Mouse (Mus musculus) hindbrain, embryonic 11.5 days (tissue): ENCODE results near the gene Lypd1. TPM values are rescaled to one million over a fixed set of nuclear protein-coding genes. Genes with fewer than 3 reads are reported as not detected.

ENCODE experiments used
- ATAC-seq: fragments of 200-750 bp; cut with Nextera tagmentation; 2 replicates; pipeline ENCODE4 v1.8.0; 2017; ENCODE audit warnings: mild to moderate bottlenecking, moderate TSS enrichment, moderate library complexity; ENCODE audit not compliant: low FRiP score
- DNase-seq: peaks from one replicate; pipeline ENCODE4 v3.0.0-alpha.2; 2015; ENCODE audit warnings: low spot score
- H3K27ac ChIP-seq: fragments of 300-500 bp; sonication (generic); 2 replicates; pipeline ENCODE4 v1.5.1; 2014; ENCODE audit warnings: mild to moderate bottlenecking, low read depth, low read length
- H3K27me3 ChIP-seq: fragments of 300-500 bp; sonication (generic); 2 replicates; pipeline ENCODE4 v1.6.1; 2014; ENCODE audit warnings: mild to moderate bottlenecking, low read length, moderate library complexity, mixed read lengths; ENCODE audit not compliant: control insufficient read depth, insufficient read depth
- H3K36me3 ChIP-seq: fragments of 300-500 bp; sonication (generic); 2 replicates; pipeline ENCODE4 v1.6.1; 2014; ENCODE audit warnings: mild to moderate bottlenecking, low read length, moderate library complexity, mixed read lengths; ENCODE audit not compliant: control insufficient read depth, insufficient read depth
- H3K4me1 ChIP-seq: fragments of 300-500 bp; sonication (generic); replicated peaks from 2 replicates; pipeline ENCODE4 v1.6.1; 2014; ENCODE audit warnings: low read length, mixed read lengths; ENCODE audit not compliant: control insufficient read depth, insufficient read depth
- H3K4me2 ChIP-seq: fragments of 300-500 bp; sonication (generic); replicated peaks from 2 replicates; pipeline ENCODE4 v1.6.1; 2014; ENCODE audit warnings: mild to moderate bottlenecking, low read depth, low read length
- H3K4me3 ChIP-seq: fragments of 300-500 bp; sonication (generic); 2 replicates; pipeline ENCODE4 v1.5.1; 2014; ENCODE audit warnings: low read depth, low read length
- H3K9ac ChIP-seq: fragments of 300-500 bp; sonication (generic); 2 replicates; pipeline ENCODE4 v1.6.1; 2014; ENCODE audit warnings: low read depth, low read length
- H3K9me3 ChIP-seq: fragments of 300-500 bp; sonication (generic); 2 replicates; pipeline ENCODE4 v1.6.1; 2016; ENCODE audit warnings: low read length; ENCODE audit not compliant: control insufficient read depth
- WGBS: fragments of 180-500 bp; shearing (Covaris S2); extraction: QIAGEN DNeasy Blood & Tissue Kit; methylation state at CpG from one replicate; pipeline ENCODE4 v1.1.7; 2014; 5-methylcytosine and 5-hydroxymethylcytosine counted together
- polyA plus RNA-seq: library from polyadenylated mRNA; unstranded; fragments of >200 nt; fragmentation: Nextera tagmentation; extraction: Ambion mirVana; gene quantifications from 2 replicates; pipeline ENCODE4 v1.2.1, GENCODE M21; 2014

The Lypd1 gene
- polyA plus RNA-seq, 1 experiment from 2014 or later, result 10.9 TPM

- under 1% methylated on average over 43 of the region's 43 CpGs for WGBS
- H3K4me3 ChIP-seq, result peak overlapping the region; percentile 47
- peaks cover 18% of the 10 kb centered on the region for H3K27me3 ChIP-seq
- H3K4me2 ChIP-seq, result peak overlapping the region; percentile 75
- peaks cover 12% of the 10 kb centered on the region for H3K4me1 ChIP-seq
- H3K27ac ChIP-seq, result no peak overlapping the region
- peak; percentile 63 for DNase-seq
- no peaks in the 10 kb centered on the region for H3K36me3 ChIP-seq
- H3K9ac ChIP-seq, result peak overlapping the region; percentile 44; the same call in 1 of the 2 replicates
- peak; percentile 61 for ATAC-seq
- no peaks in the 10 kb centered on the region for H3K9me3 ChIP-seq
Observed at GRCm38 (mm10) chr1:125911901-125912445, 928 bp downstream of the Lypd1 start.

DNA sequence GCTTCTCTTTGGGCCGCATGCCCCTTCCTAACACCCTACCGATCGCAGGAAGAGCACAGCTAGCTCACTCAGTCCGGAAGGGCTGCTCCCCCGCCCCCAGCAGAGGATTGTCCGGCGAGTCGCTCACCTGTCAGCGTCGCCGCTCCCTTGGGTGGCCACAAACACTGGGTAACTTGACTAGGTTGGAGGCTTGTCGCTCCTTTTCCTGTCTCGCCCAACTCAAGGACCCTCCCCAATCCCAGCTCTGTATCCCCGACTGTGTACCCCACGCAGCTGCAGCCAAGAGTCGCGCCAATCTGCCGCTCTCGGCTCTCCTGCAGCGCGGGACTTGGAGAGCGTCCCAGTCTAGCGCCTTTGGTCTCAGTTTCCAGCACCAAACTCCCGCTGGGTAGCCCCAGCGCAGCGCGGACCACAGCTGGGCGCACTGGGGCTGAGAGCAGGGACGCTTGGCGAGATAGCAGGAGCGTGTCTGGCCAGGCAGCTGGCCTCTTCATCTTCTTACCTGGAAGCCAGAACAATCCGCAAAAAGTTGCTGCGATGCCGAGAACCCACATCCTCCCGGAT, 1.5 kb downstream of the Lypd1 start:
- peak overlapping the region; percentile 44; the same call in 1 of the 2 replicates for H3K9ac ChIP-seq
- H3K9me3 ChIP-seq, result no peaks in the 10 kb centered on the region
- ATAC-seq (peak; percentile 67), DNase-seq (peak; percentile 60)
- peak overlapping the region; percentile 47 for H3K4me3 ChIP-seq
- H3K4me2 ChIP-seq, result peak overlapping the region; percentile 75
- H3K36me3 ChIP-seq, result no peaks in the 10 kb centered on the region
- no peak overlapping the region for H3K27ac ChIP-seq
- peaks cover 18% of the 10 kb centered on the region for H3K27me3 ChIP-seq
- peaks cover 12% of the 10 kb centered on the region for H3K4me1 ChIP-seq
- under 1% methylated on average over 35 of the region's 35 CpGs for WGBS

GRCm38 (mm10) chr1:125910871-125911265, 2.0 kb downstream of the Lypd1 start:
- 4% methylated on average over 9 of the region's 9 CpGs for WGBS
- peak overlapping the region; percentile 47 for H3K4me3 ChIP-seq
- H3K27ac ChIP-seq, result no peak overlapping the region
- H3K9ac ChIP-seq, result peak overlapping the region; percentile 44; the same call in 1 of the 2 replicates
- H3K27me3 ChIP-seq, result peaks cover 18% of the 10 kb centered on the region
- H3K9me3 ChIP-seq, result no peaks in the 10 kb centered on the region
- no peak for DNase-seq
- no peaks in the 10 kb centered on the region for H3K36me3 ChIP-seq
- ATAC-seq, result peak; percentile 74
- H3K4me1 ChIP-seq, result peaks cover 12% of the 10 kb centered on the region
- peak overlapping the region; percentile 75 for H3K4me2 ChIP-seq

DNA sequence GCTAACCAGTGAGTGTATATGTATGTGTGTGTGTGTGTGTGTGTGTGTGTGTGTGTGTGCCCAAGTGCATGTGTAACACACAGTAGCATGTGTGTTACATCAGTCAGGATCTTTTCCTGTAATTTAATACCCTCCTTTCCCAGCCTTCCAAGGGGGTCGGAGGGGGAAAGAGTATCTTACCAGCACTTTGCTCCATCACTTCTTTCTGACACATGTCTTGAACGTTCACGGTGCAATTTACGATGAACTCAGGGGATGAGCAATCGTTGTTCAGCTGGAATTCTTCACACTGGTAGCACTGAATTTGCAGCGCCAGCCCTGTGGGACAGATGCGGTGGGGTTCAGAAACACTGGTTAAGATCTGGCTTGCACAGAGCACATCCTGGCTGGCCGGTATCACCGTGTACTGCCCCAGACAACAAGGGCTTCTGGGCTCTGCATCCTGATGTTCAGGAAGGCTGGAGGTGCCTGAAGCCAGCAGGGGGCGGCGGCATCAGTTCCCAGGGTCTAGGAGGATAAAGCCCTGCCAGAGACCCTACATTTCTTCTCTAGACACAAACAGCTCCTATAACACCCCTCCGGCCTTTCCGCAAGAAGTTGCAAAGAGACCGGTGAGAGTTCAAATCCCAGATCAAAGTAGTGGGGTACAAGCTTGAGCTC, 2.6 kb downstream of the Lypd1 start:
- ATAC-seq (peak; percentile 43), DNase-seq (peak; percentile 71)
- Histone ChIP-seq H3K4me2 (peak overlapping the region; percentile 75), H3K9me3 (no peaks in the 10 kb centered on the region), H3K9ac (no peak overlapping the region), H3K4me3 (peak overlapping the region; percentile 47; the same call in 1 of the 2 replicates), H3K27me3 (peaks cover 18% of the 10 kb centered on the region), H3K4me1 (peaks cover 12% of the 10 kb centered on the region), H3K36me3 (no peaks in the 10 kb centered on the region), H3K27ac (no peak overlapping the region)
- WGBS, result 19% methylated on average over 14 of the region's 14 CpGs

- H3K4me1 ChIP-seq, result no peaks in the 10 kb centered on the region
- H3K9ac ChIP-seq, result no peak overlapping the region
- H3K36me3 ChIP-seq, result no peaks in the 10 kb centered on the region
- no peaks in the 10 kb centered on the region for H3K27me3 ChIP-seq
- no peak for DNase-seq
- 0 out of 2 replicates have a peak overlapping the region, but pooled peaks have one; percentile 21 for H3K27ac ChIP-seq
- H3K4me3 ChIP-seq, result no peak overlapping the region
- no peak overlapping the region for H3K4me2 ChIP-seq
- H3K9me3 ChIP-seq, result no peaks in the 10 kb centered on the region
- no peak for ATAC-seq
- WGBS, result 54% methylated on average over 9 of the region's 9 CpGs
Observed at GRCm38 (mm10) chr1:125893158-125893557, 19.7 kb downstream of the Lypd1 start.

DNA sequence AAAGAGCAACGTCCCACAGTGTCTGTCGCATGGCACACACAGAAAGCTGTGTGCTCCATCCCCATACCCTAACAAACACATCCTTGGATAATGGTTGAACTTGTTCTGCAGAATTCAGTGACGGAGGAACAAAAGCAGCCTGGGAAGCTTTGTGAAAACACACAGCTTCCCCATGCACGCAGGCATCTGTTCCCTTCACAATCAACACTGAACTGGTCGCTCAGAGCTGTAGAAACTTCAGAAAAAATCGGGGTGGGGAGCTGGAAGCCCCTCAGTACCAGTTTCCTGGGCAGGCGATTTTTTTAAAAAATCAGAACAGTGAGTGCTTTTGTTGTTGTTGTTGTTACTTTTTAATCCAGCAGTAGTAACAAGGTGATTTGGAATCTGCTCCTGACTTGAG, 42.8 kb downstream of the Lypd1 start:
- no peak for ATAC-seq
- peak; percentile 23 for DNase-seq

GRCm38 (mm10) chr1:125858631-125859030, 54.3 kb downstream of the Lypd1 start:
- DNase-seq (no peak), ATAC-seq (no peak)
- Histone ChIP-seq H3K4me2 (no peak overlapping the region), H3K36me3 (no peaks in the 10 kb centered on the region), H3K27ac (no peak overlapping the region), H3K27me3 (no peaks in the 10 kb centered on the region), H3K4me1 (no peaks in the 10 kb centered on the region), H3K4me3 (no peak overlapping the region), H3K9me3 (no peaks in the 10 kb centered on the region), H3K9ac (no peak overlapping the region)
- WGBS, result 65% methylated on average over 5 of the region's 5 CpGs

More for the DNA sequence above, 42.8 kb downstream of the Lypd1 start:
- Histone ChIP-seq H3K9ac (no peak overlapping the region), H3K27ac (no peak overlapping the region), H3K9me3 (no peaks in the 10 kb centered on the region), H3K4me2 (no peak overlapping the region), H3K4me3 (no peak overlapping the region), H3K4me1 (no peaks in the 10 kb centered on the region), H3K27me3 (no peaks in the 10 kb centered on the region), H3K36me3 (no peaks in the 10 kb centered on the region)
- 24% methylated on average over 7 of the region's 7 CpGs for WGBS

DNA sequence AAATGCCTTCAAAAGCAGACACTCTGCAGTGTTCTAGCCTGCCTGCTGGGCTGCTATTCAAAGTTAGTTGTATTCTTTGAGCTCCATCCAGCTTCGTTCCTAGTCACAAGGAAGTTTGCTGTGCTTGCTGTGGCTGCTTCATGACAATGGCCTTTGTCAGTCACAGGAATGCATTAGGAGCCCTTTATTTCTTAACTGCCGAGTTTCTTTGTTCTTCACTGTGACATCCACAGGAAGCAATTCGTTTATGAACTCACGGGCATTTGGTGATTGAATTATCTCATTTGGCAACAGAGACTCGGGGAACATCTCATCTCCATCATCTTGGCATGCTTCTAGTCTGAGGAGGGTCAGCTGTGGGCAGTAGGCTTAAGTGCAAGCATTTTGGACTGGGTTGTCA, 58.3 kb downstream of the Lypd1 start:
- DNase-seq (peak; percentile 39), ATAC-seq (peak; percentile 43)
- no peaks in the 10 kb centered on the region for H3K4me1 ChIP-seq
- H3K9me3 ChIP-seq, result no peaks in the 10 kb centered on the region
- H3K27me3 ChIP-seq, result no peaks in the 10 kb centered on the region
- no peaks in the 10 kb centered on the region for H3K36me3 ChIP-seq
- H3K4me3 ChIP-seq, result no peak overlapping the region
- WGBS, result 20% methylated on average over 5 of the region's 5 CpGs
- no peak overlapping the region for H3K4me2 ChIP-seq
- no peak overlapping the region for H3K27ac ChIP-seq
- no peak overlapping the region for H3K9ac ChIP-seq
